Mouse (Mus musculus) 416B (cell line): ENCODE data around the gene Fam3c.

Experiments
- DNase-seq: peaks from one replicate; pipeline ENCODE4 v3.0.0; 2011; ENCODE audit warnings: low read depth

Fam3c gene

GRCm38 (mm10) chr6:22351551-22351950, 4.5 kb downstream of the Fam3c start:
- peak; percentile 16 for DNase-seq

DNA sequence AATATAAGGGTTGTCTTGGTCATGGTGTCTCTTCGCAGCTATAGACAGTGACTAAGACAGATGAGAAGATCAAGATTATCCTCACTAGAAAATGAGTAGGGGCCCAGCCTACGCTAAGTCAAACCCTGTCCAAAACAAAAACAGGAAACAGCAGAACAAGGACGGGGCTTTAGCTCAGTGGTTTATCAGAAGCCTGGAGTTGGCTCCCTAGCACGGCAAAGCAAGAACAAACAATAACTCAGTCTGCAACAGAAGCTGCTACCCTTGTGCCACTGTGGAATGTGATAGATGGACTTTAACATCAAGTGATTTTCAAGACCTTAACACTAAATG, 5.8 kb downstream of the Fam3c start:
- no peak for DNase-seq

GRCm38 (mm10) chr6:22349531-22350238, 6.4 kb downstream of the Fam3c start:
- peak; percentile 60 for DNase-seq

- no peak for DNase-seq
These were observed 7.1 kb downstream of the Fam3c start for GRCm38 (mm10) chr6:22348975-22349374.

- DNase-seq: peak; percentile 32
These were observed 7.9 kb downstream of the Fam3c start for GRCm38 (mm10) chr6:22348130-22348529.

DNA sequence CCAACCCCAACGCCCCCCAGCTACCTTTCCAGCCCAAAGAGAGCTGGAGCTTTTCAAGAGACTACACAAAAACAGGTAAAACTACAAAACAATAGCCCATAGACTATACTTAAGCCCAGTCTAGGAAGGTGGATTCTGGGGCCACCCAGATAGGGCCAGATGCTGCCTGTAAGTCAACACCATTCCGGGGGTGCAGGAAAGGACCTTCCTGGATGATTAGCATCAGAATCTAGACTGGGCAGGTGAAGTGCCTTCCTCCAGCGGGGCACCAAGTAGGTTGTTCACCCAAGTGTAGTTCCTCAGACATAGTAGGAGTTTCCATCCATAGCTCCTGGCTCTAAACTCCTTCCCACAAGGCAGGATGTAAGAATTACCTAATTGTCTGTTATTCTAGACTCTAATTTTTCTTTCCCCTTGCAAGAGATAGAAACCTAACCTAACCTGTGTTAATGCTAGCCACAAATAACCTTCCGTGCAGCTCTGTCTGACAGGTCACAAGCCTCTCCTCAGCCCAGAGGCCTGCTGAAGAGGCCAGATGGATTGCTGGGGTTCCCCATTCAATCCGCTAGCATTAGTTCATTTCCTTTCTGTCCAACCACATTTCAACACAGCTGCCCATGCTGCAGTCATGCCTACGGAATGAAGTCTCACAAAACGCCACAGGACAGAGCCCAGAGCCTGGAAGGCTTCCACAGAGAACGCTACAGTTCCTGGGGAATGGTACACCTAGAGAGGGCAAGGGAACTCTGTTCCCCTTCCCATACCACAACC, 8.7 kb downstream of the Fam3c start:
- peak; percentile 83 for DNase-seq

DNA sequence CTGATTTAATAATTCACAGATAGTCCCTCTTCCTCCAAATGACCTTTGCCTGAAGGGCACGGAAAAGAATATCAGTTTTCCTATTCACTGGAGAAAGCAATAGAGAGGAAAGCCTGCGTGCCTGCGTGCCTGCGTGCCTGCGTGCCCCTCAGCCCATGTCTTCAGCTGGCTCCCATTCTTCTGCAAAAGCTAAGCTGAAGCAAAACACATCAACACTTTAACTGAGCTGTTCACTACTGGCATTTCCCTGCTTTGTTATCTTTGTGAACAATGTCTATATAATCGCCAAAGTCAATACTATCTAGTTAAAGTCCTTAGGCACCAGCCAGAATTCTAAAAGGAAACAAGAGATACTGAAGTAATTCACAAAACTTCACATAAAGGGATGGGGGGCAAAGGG, 11.6 kb downstream of the Fam3c start:
- no peak for DNase-seq

- DNase-seq: no peak
These were observed 12.3 kb downstream of the Fam3c start for GRCm38 (mm10) chr6:22343706-22344105.

GRCm38 (mm10) chr6:22343292-22343691, 12.8 kb downstream of the Fam3c start:
- no peak for DNase-seq

DNA sequence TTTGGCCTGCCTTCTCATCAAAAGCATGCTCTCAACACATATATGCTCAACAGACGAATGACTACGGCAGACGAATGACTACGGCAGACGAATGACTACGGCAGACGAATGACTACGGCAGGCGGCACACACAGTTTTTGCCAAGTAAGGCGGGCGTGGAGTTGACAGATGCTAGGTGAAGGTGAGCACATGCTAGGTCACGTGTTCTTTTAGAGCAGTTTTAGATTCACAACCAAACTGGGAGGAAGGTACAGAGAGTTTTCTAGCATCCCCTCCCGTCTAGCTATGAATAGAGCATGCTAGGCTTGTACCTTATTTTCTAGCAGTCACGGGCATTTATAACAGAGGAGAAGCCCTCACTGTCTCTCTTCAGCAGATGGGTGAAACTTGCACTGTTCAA, 15.3 kb downstream of the Fam3c start:
- no peak for DNase-seq

- DNase-seq: peak; percentile 66
These were observed 16.1 kb downstream of the Fam3c start for GRCm38 (mm10) chr6:22339763-22340542.

- DNase-seq: no peak
These were observed 23.5 kb downstream of the Fam3c start for GRCm38 (mm10) chr6:22332548-22332947.

DNA sequence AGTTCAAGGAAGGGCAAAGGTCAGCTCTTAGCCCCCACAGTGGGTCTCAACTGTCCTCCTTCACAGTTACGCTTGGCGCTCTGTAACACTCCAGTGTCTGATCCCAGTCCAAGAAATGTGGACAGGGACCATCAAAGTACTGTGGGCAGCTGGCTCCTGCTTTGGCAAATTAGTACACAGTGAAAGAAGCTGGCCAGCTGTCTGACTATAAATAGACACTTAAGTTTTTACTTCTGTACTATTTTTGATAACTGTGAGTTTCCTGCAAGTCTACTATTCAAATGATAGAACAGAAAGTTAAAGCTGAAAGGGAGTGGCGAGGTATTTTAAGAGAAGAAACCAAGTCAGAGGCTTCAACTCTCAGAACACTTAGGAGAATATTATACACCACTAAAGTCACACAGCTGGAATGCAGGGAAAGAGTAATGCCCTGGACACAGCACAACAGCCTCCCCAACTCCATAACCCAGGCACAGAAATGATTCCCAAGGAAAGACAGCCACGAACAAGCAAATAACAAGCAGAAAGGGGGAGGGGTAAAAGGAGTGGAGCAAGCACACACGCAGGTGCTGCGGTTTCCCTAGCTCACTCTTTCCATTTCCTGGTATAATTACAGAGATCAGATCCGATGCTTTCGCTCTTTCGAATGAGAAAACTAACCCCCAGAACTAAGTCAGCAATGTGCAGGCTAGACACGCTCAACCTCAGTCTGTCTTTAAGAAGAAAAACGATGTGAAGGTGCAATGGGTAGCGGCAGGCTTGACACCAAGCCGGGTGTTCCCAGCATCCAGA, 25.7 kb downstream of the Fam3c start:
- DNase-seq: no peak

GRCm38 (mm10) chr6:22327931-22328330, 28.1 kb downstream of the Fam3c start:
- DNase-seq: no peak

GRCm38 (mm10) chr6:22327091-22327490, 29.0 kb downstream of the Fam3c start:
- DNase-seq: no peak

DNA sequence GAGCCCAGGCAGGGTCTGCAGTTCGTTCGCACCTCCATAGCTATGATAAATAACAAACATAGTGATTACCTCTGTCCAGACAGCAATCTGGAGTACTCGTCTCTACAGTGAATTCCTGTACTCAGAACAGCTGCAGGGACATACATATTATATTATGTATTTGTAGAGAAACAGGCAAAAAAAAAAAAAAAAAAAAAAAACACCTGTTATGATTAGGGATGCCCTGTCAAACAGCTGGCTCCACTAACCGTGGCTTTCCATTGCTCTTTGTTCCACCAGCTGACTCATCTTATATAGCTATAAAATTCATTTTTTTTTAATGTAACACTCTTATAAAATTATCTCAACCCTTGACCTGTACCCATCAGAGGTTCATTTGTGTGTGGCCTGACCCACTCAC, 29.8 kb downstream of the Fam3c start:
- DNase-seq: no peak

GRCm38 (mm10) chr6:22325364-22326072, 30.5 kb downstream of the Fam3c start:
- DNase-seq: peak; percentile 77

GRCm38 (mm10) chr6:22298059-22298458, 58.0 kb downstream of the Fam3c start:
- DNase-seq: no peak

DNA sequence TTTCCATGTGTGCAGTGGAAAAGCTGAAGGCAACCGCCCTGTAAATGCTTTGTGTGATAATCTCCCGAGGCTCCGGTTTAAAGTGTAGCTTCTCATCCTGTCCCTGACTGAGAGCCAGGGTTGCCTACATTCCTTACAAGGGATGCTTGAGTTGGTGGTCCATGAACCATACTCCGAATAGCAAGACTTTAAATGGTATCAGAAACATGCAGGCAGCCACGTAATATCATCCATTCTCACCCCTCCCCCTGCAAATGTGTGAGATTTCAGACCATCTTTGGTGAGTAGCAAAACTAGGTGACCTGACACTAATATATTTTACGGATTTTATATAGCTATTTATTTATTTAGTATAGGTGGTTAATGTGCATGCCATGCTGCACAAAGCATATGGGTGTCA, 59.0 kb downstream of the Fam3c start:
- no peak for DNase-seq

GRCm38 (mm10) chr6:22293922-22294321, 62.1 kb downstream of the Fam3c start:
- no peak for DNase-seq

- DNase-seq: peak; percentile 17
These were observed 64.0 kb downstream of the Fam3c start for GRCm38 (mm10) chr6:22292056-22292455.
